Mouse (Mus musculus) CD4-positive, CD25-positive, alpha-beta regulatory T cell, adult 9 weeks (primary cell): ENCODE data around the gene Olfr455. TPM values are rescaled to one million over a fixed set of nuclear protein-coding genes. Genes with fewer than 3 reads are reported as not detected.

Experiments used
- polyA plus RNA-seq: library from polyadenylated mRNA; unstranded; fragments of 100-300 nt; shearing (Covaris generic); gene quantifications from one replicate; pipeline ENCODE4 v1.2.1, GENCODE M21; 2017

The Olfr455 gene
- polyA plus RNA-seq: not detected

GRCm38 (mm10) chr6:42547461-42547860 lies at the start of gene Olfr455:
Olfr455 (minus strand) TSS chr6:42547587.

GRCm38 (mm10) chr6:42487114-42487513 lies 60.3 kb downstream of the Olfr455 start, which contains the start of gene Olfr456:
Olfr456 (minus strand) TSS chr6:42487214.

Other genes with a start within 250 kb of the Olfr455 start
- gene Fam131b, start 222.9 kb downstream of the Olfr455 start, polyA plus RNA-seq: not detected
- gene Zyx, start 198.0 kb downstream of the Olfr455 start, polyA plus RNA-seq: 53.3 TPM
- 0.21 TPM for gene Epha1, start 174.3 kb downstream of the Olfr455 start, polyA plus RNA-seq
- gene Tas2r143, start 147.3 kb downstream of the Olfr455 start, polyA plus RNA-seq: not detected
- gene Tas2r135, start 142.2 kb downstream of the Olfr455 start, polyA plus RNA-seq: not detected
- gene Tas2r126, start 113.1 kb downstream of the Olfr455 start, polyA plus RNA-seq: not detected
- gene Olfr458, start 82.4 kb downstream of the Olfr455 start, polyA plus RNA-seq: not detected
- not detected for gene Olfr457, start 71.3 kb downstream of the Olfr455 start, polyA plus RNA-seq
- gene Olfr456, start 60.4 kb downstream of the Olfr455 start, polyA plus RNA-seq: not detected
- gene Tcaf3, start 50.1 kb upstream of the Olfr455 start, polyA plus RNA-seq: not detected
- 0.06 TPM for gene Tcaf2, start 97.7 kb upstream of the Olfr455 start, polyA plus RNA-seq
- gene Tcaf1, start 162.5 kb upstream of the Olfr455 start, polyA plus RNA-seq: 0.10 TPM
- gene Olfr453, start 191.8 kb upstream of the Olfr455 start, polyA plus RNA-seq: not detected
- not detected for gene Olfr38, start 208.8 kb upstream of the Olfr455 start, polyA plus RNA-seq
- not detected for gene Olfr452, start 237.5 kb upstream of the Olfr455 start, polyA plus RNA-seq